Mouse (Mus musculus) testis, adult 2 months (tissue): ENCODE results near the gene Asb18.

Experiments
- CTCF ChIP-seq: fragments of 200-500 bp; IDR thresholded peaks from 2 replicates; pipeline ENCODE4 v1.5.1; 2012; ENCODE audit warnings: low read depth, mild to moderate bottlenecking, inconsistent platforms, low read length, moderate library complexity; ENCODE audit not compliant: control insufficient read depth, insufficient read depth, insufficient replicate concordance
- POLR2A ChIP-seq: fragments of 200-500 bp; IDR thresholded peaks from 2 replicates; pipeline ENCODE4 v1.6.1; 2012; ENCODE audit warnings: low read depth, mild to moderate bottlenecking, inconsistent platforms, low read length, moderate library complexity; ENCODE audit not compliant: control insufficient read depth

DNA sequence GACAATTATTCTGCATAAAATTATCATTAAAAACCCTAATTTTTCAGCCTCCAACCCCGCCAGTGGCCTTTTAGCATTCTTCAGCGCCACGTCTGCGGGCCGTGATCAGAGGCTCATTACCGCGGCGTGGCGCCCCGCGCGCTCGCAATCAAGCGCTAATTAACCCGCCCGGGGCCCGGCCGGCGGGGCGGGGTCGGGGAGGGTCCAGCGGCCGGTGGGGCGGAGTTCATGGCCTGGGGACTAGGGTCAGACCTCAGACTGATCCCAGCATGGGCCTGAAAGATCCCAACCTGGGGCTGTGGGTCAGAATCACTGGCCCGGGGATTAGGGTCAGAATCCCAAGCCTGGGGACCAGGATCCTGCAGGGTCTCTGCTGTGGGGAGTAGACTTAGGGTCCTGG lies 22.2 kb downstream of the Asb18 start:
- TF ChIP-seq CTCF (no peak), POLR2A (no peak)
